Mouse (Mus musculus): Measurements from ENCODE around the gene 1600012H06Rik. TPM values are rescaled to one million over a fixed set of nuclear protein-coding genes. Genes with fewer than 3 reads are reported as not detected.
"Not testable (repeated sequence)": the region's sequence is repeated elsewhere in the genome, so short reads cannot be mapped to it uniquely, and the experiment has no call there.

Gene 1600012H06Rik
- polyA plus RNA-seq, 1 experiment from 2014 or later = 29.5 TPM

DNA sequence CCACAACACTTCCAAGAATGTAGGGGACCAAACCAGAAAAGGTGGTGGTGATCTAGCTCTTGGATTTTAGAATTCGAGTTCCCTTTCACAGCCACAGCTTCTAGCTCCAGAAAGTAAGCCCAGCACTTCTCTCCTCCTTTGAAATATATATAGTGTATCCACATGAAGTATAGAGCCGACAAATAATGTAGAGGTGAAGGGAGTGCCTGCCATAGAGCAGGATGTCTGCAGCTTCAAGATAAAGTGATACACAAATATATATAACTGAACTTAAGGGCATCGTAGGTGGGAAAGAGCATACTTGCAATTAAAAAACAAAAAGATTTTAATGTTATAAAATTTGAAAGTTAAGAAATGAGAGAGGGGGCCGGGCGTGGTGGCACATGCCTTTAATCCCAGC lies 51.2 kb downstream of the 1600012H06Rik start:
- not testable (repeated sequence) for H3K36me3 ChIP-seq; H3K27me3 ChIP-seq (ENCODE audit: low read depth, poor library complexity, severe bottlenecking); H3K27ac ChIP-seq (replicated peaks); H3K4me3 ChIP-seq; DNase-seq (ENCODE audit: low spot score); H3K4me1 ChIP-seq; H3K9me3 ChIP-seq (replicated peaks)
- no CpG with 5 or more reads among the region's 5 CpGs for WGBS

DNA sequence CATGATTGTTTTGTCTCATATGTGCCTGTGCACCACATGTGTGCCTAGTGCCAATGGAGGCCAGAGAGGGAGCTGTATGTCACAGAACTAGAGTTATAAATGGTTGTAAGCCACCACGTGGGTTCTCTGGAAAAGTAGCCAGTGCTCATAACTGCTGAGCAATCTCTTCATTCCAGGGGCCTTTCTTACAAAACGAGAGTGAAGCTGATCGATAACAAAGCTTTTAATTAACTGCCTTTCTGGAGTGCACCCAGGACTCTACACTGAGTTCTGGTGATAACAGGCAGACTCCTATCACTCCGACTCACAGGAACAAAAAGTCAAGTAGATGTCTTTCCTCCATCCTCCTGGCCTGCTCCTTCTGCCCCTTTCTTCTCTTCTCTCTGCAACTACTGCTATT lies 57.1 kb downstream of the 1600012H06Rik start:
- not testable (repeated sequence) for DNase-seq (ENCODE audit: low spot score); H3K4me3 ChIP-seq; H3K27me3 ChIP-seq (ENCODE audit: low read depth, poor library complexity, severe bottlenecking); H3K36me3 ChIP-seq; H3K4me1 ChIP-seq; H3K27ac ChIP-seq (replicated peaks); H3K9me3 ChIP-seq (replicated peaks)
- WGBS = no CpG with 5 or more reads among the region's 4 CpGs

GRCm38 (mm10) chr17:15009088-15009487 lies 66.1 kb downstream of the 1600012H06Rik start:
- not testable (repeated sequence) for H3K36me3 ChIP-seq; DNase-seq (ENCODE audit: low spot score); H3K4me1 ChIP-seq; H3K4me3 ChIP-seq; H3K27ac ChIP-seq (replicated peaks); H3K27me3 ChIP-seq (ENCODE audit: low read depth, poor library complexity, severe bottlenecking); H3K9me3 ChIP-seq (replicated peaks)
- WGBS = no CpG with 5 or more reads among the region's 3 CpGs

Other genes starting within 250 kb of the 1600012H06Rik start
- gene Thbs2, start 248.9 kb upstream of the 1600012H06Rik start, polyA plus RNA-seq (2016; fragmentation: Nextera tagmentation; extraction: Ambion mirVana) = 2.0 and 6.4 TPM in 2 replicates
- gene Wdr27, start within 50 bp of the 1600012H06Rik start, polyA plus RNA-seq (2016; fragmentation: Nextera tagmentation; extraction: Ambion mirVana) = 6.0 and 6.3 TPM in 2 replicates
- gene Phf10, start 18.1 kb downstream of the 1600012H06Rik start, polyA plus RNA-seq (2016; fragmentation: Nextera tagmentation; extraction: Ambion mirVana) = 22.7 and 27.7 TPM in 2 replicates
- 10.9 and 13.2 TPM in 2 replicates for gene 9030025P20Rik, start 35.3 kb downstream of the 1600012H06Rik start, polyA plus RNA-seq (2016; fragmentation: Nextera tagmentation; extraction: Ambion mirVana)
- 0.42 and 1.7 TPM in 2 replicates for gene Gm3417, start 35.6 kb downstream of the 1600012H06Rik start, polyA plus RNA-seq (2016; fragmentation: Nextera tagmentation; extraction: Ambion mirVana)
- gene Gm3435, start 67.0 kb downstream of the 1600012H06Rik start, polyA plus RNA-seq (2016; fragmentation: Nextera tagmentation; extraction: Ambion mirVana) = 9.9 and 11.3 TPM in 2 replicates
- gene Ermard, start 98.0 kb downstream of the 1600012H06Rik start, polyA plus RNA-seq (2016; fragmentation: Nextera tagmentation; extraction: Ambion mirVana) = 97.1 and 104 TPM in 2 replicates
- 0.54 TPM in 1 of 2 replicates, not detected in the other for gene Tcte3, start 98.3 kb downstream of the 1600012H06Rik start, polyA plus RNA-seq (2016; fragmentation: Nextera tagmentation; extraction: Ambion mirVana)
- 5.9 and 6.2 TPM in 2 replicates for gene Gm3448, start 98.4 kb downstream of the 1600012H06Rik start, polyA plus RNA-seq (2016; fragmentation: Nextera tagmentation; extraction: Ambion mirVana)